Mouse (Mus musculus) adrenal gland, postnatal 14 days (tissue): ENCODE data around the gene Pes1. TPM values are rescaled to one million over a fixed set of nuclear protein-coding genes. Genes with fewer than 3 reads are reported as not detected.
"Not testable (repeated sequence)": the region's sequence is repeated elsewhere in the genome, so short reads cannot be mapped to it uniquely, and the experiment has no call there.

Source experiments
- DNase-seq: peaks from one replicate; pipeline ENCODE4 v3.0.0; 2021; ENCODE audit warnings: mixed read lengths
- long read RNA-seq, 2 experiments: library from polyadenylated mRNA; stranded (forward); transcript quantifications; one replicate each; pipeline ENCODE4 v2.0.0; 2021
- total RNA-seq: library from RNA; stranded (reverse); gene quantifications from 2 replicates; pipeline ENCODE4 v1.2.3, GENCODE M21; 2021

Pes1 gene
- 58.4 and 71.3 TPM in 2 replicates for total RNA-seq
- long read RNA-seq, experiment 1, transcript Pes1-201 (15 exons, 2,911 nt), result major isoform, 41 of 50 reads
- long read RNA-seq, experiment 1, partial matches to known transcripts, result 6 of 50 reads
- long read RNA-seq, experiment 1, other reads (novel, unspliced or antisense), result 3 of 50 reads
- long read RNA-seq, experiment 2, transcript Pes1-201 (15 exons, 2,911 nt), result major isoform, 24 of 29 reads
- long read RNA-seq, experiment 2, partial matches to known transcripts, result 4 of 29 reads
- long read RNA-seq, experiment 2, other reads (novel, unspliced or antisense), result 1 of 29 reads

DNA sequence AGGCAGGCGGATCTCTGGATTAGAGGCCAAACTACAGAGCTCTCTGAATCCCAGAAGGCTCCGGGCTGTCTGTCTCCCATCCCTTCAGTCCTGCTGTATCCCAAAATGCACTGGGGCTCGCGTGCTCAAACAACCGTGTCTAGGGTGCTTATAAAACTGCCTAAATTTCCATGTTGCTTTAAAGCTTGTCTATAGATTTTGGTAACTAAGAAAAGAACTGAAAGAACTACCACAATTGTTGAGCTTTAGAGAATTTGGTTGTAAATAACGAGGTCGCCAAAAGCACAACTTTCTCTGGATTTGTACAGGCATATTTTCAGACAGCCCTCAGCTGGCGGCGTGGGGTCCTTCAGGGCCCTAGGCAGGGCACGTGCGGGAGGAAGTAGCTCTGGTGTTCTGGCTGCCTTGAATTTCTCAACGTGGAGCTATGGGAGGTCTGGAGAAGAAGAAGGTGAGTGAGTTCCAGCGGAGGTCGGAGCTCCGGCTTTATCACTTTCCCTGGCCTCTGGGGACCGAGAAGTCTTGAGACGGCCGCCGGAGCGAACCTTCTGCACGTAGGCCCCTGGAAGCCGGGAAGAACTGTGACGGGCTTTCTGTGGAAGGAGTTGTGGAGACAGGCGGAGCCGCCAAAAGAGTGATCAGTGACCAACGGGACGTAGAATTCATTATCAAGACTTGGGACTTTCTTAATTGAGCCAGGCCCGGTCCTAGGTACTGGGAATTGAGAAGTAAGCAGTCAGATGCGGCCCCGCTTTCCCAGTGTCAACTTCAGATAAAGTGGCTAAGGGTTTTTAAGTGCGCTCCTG is at the start of gene Pes1:
Gene Pes1, plus strand, starts transcription at position 366 of the 806 bp plus-strand sequence.
- peak; percentile 87 for DNase-seq

DNA sequence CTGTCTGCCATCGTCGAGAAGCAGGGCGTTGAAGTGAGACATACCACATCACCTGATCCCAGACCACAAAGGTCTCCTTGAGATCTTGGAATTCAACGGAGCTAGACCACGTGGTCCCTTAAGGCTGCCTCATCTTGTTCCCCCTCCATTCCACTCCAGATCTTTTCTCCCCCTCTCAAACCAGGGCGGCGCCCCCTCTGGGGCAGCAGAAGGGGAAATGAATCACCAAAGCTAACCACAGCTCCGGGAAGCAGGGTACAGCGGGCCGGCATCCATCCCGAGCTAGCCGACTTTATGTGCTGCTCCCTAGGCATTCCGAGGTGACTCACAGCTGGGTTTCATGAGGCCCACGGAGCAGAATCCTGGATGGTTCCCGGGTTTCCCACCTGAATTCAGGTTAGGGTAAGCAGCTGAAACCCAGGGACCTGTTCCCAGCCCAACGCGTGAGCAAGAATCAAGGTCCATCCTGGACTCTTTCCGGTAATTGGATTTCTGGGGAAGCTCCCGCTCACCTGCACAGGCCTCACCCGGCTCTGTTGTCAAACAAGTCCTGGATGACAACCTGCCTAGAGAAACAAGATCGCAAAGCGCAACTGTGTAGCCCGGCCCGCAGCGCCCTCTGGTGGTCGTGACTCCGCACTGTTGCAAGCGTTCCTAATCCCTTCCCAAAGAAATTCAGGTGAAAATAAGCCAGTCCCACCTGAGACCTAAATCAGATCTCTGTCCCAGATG is 49.5 kb upstream of the Pes1 start, which contains the start of gene Slc35e4:
Gene Slc35e4, minus strand, starts transcription at position 556 of the 732 bp plus-strand sequence.
- DNase-seq, result peak; percentile 92

DNA sequence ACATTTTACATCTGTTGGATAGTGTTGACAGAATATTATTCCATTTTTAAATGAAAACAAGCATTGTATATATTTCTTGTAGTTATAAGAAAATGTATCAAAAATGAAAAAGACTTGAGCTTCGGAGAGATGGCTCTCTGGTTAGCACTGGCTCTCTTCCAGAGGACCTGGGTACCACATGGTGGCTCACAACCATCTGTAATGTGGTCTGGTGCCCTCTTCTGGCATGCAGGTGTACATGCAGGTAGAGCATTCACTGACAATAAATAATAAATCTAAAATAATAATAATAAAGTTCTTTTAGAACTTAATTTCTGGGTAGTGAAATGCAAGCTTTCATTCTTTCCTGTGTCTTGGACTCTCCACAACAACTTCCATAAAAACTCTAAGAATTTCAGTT is 45.0 kb upstream of the Pes1 start:
- peak; percentile 49 for DNase-seq

DNA sequence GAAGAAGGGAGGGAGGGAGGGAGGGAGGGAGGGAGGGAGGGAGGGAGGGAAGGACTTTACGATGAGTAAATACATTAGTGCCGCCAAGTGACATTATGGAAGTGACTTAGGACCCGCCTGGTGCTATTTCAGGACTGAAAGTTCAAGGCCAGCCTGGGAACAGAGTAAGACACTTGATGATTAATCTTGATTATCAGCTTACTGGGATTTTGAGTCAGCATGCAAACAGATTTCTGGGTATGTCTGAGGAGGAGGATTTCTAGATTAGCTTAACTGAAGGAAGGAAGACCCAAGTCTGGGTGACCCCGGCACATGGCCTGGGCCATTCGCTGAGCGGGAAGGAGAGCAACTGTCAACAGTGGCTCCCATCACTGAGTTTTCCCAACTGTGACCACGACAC is 43.3 kb upstream of the Pes1 start:
- peak; percentile 70 for DNase-seq

DNA sequence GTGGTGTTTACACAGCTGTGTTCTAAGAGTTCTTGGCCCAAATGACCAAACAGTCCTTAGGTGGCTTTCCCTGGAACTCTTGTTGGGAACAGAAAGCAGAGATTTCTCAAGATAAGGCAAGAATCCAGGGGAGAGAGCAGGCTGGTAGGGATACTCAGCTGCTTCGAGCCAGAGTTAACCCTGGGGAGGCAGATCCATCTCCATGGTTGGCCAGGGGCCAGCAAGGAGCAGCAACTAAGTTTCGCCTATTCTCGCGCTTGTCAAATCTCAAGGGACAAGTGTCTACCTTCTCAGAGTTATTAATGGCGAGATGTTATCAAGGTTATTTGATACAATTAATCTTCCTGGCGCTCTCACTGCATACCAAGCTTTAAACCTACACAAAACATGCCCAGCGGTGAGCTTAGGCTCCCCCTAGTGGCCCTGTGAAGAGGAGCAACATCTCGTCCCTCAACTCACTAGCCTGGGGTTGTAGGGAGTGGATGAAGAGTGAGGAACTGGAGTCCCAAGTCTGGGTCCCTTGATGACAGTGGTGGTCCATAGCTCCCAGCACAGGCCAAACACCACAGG is 42.4 kb upstream of the Pes1 start:
- DNase-seq, result peak; percentile 74

DNA sequence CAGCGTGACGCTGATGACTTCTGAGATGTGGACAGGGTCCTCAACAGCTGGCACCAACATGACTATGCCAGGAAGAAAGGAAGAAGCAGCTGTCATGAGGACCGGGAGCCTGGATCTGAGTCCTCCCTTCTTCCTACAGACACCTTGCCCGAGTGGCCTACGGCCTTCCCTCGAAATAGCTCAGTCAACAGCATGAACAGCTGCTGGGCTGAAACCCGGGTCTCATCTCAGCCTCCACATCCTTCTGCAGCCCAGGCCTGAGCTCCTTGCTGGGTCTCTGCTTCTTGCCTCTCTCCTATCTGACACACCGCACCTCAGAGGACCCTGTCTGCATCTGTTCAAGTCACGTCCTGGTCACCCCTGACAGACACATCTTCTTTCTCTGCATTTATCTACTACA is 41.7 kb upstream of the Pes1 start:
- DNase-seq, result no peak

DNA sequence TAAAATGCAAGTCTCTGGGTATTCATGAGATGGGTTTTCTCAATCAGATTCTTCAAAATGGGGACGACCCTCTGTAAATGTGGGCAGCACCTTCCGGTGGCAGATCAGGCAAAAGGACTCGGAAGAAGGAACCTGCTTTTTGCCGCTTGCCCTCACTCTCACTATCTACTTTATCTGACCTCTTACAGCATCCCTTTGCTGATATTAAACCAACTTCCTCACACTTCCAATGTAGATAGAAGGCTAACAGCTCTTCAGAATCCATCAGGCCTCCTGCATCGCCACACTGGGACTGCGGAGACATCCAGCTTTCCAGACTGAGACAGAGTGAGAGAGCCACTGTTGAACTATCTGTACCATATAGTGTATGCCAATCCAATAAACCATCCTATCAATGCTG is 41.0 kb upstream of the Pes1 start:
- DNase-seq, result no peak

DNA sequence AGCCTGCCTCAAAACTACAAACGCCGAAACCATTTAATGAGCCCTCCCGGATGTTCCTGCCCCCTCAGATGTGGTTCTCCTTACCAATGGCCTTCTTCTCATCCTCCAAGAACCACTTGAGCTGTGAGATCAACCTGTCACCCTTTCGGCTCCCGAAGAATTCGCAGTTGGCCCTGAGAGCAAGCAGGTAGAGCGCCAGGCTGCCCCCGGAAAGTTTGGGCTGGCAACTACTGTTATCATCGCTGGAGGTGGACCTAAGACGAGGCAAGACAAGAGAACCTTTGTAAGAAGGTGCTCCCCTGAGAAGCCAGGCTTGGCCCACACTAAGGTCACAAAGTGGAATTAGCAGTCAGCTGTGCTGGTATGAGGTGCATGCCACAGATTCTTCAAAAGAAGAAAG is 37.9 kb upstream of the Pes1 start:
- no peak for DNase-seq

DNA sequence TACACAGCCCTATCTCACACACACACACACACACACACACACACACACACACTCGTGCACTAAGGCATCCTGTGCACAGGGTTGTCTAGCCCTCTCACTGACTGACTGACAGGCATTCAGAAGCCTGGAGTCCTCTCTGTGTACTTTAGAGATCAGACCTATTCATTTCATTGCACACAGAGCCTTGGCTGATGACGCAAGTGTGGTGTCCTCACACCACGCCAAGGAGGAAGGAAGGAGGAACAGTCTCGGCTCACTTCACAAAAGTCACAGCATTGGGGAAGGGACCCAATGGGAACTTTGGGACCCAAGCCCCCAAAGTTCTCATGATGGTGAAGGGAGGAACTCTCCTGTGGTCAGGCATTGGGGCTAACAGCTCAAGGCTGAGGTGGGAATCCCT is 33.8 kb upstream of the Pes1 start:
- DNase-seq, result no peak

DNA sequence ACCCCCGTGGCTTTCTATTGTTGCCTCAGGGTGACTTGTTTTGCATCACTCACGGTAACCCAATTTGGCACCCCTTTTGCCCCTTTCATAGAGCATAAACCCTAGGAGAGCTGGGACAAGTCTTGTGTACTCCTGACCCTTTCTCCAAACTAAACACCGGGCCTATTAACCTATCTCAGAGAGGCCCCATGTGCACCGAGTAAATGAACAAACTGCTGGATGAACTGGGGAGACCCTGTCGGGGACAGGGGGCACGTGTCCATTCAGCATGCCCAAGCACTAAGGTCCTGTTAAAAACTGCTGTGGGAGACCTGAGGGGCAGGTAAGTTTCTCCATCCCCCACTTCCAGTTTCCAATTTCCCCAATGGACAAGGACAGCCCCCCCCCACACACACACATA is 32.8 kb upstream of the Pes1 start:
- no peak for DNase-seq

DNA sequence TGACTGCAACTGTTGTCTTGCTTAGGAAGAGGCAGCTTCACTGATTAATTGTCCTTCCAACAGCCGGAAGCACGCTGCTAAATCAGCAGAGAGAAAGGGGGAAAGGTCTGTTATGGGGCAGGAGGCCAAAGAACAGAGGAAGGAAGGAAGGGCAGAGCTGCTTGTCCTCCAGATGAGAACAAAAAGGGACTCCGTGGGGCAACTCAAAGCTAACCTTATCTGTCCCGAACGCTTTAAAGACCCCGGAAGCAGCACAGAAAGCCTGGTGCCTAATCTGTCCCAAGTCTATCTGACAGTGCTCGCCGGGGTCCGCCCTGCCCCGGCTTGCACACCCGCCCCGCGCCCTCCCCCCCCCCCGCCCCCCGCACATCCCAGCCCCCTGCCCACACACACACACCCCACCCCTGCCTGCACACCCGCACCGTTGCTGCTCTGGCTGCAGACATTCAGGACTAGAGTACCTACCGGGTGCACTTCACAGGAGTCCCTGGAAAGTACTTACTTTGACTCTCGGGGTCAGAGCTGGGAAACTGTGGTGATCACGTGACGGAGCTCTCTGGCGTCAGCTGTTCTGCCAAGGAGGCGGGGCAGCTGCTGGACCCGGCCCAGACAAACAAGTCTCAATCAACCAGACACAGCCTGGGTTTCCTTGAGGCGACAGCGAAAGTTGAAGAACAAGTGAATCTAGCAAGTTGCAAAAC is 32.1 kb upstream of the Pes1 start, which contains the start of gene Tcn2:
Gene Tcn2, minus strand, starts transcription at position 649 of the 701 bp plus-strand sequence.
- peak; percentile 94 for DNase-seq

DNA sequence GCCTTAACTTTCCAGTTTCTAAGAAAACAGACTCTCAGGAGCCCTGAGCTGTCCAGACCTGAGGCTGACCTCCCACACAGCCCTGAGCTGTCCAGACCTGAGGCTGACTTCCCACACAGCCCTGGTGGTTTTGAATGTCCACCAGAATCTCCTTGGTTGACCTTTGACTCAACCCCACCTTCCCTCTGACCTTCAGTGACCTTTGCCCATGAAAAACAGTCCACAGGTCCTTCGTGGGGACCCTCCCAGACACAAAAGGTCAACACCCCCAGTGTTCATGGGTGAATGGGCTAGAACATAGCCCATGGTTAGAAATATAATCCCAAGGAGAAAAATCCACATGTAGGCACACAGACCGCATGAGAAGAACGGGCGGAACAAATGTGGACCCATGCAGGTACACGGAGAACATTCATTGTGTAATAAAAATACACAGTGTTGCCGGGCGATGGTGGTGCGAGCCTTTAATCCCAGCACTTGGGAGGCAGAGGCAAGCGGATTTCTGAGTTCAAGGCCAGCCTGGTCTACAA is 30.0 kb upstream of the Pes1 start:
- no peak for DNase-seq

DNA sequence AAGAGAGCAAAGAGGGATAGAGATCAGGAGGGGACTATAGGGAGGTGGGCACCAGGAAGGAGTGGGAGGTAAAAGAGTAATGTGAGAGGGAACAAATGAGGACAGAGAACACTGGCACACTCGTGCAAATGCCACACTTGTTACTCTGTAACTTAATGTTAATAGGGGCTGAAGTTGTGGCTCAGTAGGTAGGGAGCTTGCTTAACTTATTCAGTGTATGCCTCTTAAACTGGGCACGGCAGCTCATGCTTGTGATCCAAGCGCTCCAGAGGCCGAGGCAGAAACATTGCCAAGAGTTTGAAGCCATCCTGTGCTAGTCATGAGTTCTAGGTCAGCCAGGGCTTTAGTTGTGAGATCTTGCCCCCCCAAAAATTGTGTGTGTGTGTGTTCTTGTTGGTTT is 28.6 kb upstream of the Pes1 start:
- DNase-seq, result no peak

DNA sequence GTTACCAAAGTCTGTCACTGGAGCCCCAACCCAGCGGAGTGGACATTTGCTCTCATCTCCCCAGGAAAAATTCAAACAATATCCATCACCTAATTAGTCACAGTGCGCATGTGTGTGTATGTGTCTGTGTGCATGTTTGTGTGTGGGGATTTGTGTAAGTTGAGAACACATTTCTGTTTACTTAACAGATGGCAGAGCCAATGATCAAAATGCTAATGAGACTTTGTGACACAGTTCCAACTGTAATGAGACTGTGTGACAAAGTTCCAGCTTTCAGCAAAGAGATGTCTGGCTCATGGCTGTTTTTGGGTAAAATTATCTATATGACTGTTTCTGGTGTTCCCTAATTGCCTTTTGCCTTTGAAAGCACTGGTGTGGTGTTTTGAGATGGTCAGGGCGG is 27.5 kb upstream of the Pes1 start:
- no peak for DNase-seq

DNA sequence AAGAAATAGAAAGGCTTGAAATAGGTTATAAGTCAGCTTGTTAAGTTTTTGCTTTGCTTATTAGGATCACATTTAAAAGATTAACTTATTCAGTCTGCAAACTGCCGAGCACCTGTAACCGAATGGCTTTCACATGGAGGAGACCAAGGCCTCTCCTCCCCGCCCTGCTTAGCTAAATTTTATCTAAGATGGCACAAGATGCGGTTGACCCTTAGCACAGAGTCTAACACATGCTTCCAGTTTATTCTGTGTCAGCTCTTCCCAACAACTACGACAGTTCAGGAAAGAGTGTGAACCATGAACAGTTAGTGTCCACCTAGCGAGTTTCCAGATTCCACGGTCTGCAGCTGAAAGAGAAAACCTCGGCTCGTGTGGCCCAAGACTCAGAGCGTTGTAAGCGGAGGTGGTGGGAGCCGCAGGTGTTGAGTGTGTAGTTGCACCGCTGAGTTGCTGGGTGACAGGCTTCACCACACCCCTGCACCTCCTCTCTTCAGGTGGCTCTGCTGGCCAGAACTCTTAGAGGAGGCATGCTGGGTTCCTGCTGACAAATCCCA is 26.4 kb upstream of the Pes1 start:
- DNase-seq, result no peak

DNA sequence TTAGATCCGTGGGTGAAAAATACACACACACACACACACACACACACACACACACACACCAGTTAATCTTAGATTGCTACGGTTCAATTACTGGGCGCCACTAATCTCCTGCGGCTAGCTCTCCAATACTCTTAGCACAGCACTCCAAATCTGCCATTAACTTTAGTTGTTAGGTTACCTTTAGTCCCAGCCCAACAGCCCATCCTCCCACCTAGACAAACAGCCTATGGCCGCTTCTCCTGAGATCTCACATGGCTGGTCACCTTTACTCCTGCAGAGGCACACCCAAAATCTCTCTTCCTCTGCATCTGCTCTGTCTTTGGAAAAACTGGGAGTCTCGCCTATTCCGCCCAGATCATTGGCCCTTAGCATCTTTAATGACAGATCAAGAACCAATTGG is 22.4 kb upstream of the Pes1 start:
- DNase-seq, result no peak

DNA sequence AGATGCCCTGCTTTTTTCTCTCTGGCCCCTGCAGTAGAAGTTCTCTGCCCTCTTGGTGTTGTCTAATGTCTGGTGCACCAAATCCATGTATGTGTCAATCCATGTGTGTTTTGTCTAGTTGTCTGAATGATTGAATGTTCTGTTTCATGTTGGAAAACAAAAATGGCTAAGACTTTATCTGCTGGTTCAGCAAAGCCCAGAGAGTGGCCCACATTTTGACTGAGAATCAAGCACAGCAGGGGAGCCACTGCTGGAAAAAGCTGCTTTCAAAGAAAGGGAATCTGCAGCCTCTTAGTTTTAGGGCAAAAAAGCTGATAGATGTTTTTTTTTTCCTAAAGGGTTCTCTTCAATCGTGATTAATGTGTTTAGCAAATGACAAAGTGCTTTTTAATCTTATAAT is 17.4 kb upstream of the Pes1 start:
- no peak for DNase-seq

DNA sequence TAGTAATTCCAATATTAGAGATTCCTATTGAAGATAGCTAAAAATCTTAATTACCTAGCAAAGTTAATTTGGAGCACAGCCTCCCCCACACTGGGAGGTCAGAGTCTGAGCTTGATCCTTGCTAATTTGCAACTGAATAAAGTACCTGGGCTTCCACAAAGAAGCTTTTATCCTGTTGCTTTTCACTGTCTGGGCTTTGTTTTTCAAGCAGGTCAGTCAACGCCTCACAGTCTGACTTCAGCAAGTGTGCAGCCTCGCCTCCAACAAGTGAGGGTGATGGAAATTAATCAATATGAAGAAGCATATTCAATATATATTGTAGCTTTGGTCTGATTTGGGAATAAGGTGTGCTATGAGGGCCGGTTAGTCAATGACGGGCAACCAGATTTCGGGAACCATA is 8.9 kb upstream of the Pes1 start:
- DNase-seq, result not testable (repeated sequence)

DNA sequence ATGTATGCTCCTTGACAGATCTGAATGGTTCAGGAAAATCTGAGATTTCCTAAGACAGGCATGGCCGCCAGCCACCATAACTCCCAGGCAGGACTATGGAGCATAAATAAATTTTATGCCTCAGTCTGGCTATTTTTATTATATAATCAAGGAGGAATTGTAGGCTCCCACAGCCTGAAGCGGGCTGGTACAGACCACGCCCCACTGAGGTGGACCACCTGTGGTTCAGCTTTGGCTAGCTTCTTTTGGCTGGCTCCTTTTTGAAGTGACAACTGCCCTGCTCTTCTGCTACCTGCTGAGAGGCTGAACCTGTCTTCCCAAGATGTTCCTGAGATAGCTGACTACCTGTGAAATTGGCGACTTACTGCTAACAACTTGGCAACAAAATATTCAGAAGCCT is 8.4 kb upstream of the Pes1 start:
- DNase-seq, result not testable (repeated sequence)

DNA sequence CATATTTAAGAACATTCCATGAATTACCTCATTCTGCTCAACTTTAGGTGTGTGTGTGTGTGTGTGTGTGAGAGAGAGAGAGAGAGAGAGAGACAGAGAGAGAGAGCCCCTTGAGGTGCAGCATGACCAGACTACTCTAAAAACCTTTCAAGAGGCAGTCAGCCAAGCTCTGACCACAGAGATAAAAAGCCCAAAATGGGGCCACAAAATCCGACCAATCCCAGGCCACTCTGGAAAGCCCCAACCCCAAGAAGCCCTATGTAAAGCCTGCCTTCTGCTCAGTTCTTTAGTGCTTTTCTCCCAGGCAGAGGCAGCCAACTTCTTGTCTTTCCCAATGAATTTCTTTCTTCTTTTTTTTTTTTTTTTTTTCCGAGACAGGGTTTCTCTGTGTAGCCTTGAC is 2.9 kb upstream of the Pes1 start:
- no peak for DNase-seq

DNA sequence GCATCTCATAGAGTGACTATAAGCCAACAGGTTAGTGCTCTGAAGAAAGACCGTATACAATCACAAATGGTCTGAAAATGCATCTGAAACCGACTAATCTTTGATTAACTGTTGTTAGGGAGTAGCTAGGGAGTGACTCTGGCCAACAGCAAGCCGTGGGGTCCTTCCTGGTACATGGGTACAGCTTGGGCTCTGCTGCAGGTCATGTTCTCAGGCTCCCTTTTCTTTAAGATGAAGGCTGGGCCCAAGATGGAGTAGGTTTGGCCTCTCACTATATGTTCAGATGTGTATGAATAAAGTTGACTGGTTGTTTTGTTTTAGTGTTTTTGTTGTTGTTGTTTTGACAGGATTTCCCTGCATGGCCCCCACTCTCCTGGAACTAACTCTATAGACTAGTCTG is 2.0 kb upstream of the Pes1 start:
- DNase-seq, result no peak
